Mouse (Mus musculus) limb, embryonic 14.5 days (tissue): ENCODE data around the gene Sorcs2. TPM values are rescaled to one million over a fixed set of nuclear protein-coding genes. Genes with fewer than 3 reads are reported as not detected.

Experiments
- ATAC-seq: fragments of 200-750 bp; cut with Nextera tagmentation; 2 replicates; pipeline ENCODE4 v1.8.0; 2017; ENCODE audit warnings: low read depth, moderate number of reproducible peaks, moderate TSS enrichment; ENCODE audit not compliant: low FRiP score
- DNase-seq: peaks from one replicate; pipeline ENCODE4 v3.0.0-alpha.2; 2015; ENCODE audit warnings: low spot score
- H3K27ac ChIP-seq: fragments of 300-500 bp; sonication (generic); replicated peaks from 2 replicates; pipeline ENCODE4 v1.5.1; 2014; ENCODE audit warnings: low read depth, mild to moderate bottlenecking, low read length, moderate library complexity, mixed read lengths
- H3K27me3 ChIP-seq: fragments of 300-500 bp; sonication (generic); 2 replicates; pipeline ENCODE4 v1.6.1; 2014; ENCODE audit warnings: low read length, mixed read lengths; ENCODE audit not compliant: control insufficient read depth, insufficient read depth
- H3K36me3 ChIP-seq: fragments of 300-500 bp; sonication (generic); 2 replicates; pipeline ENCODE4 v1.6.1; 2014; ENCODE audit warnings: mild to moderate bottlenecking, low read length, moderate library complexity, mixed read lengths; ENCODE audit not compliant: control insufficient read depth, insufficient read depth
- H3K4me1 ChIP-seq: fragments of 300-500 bp; sonication (generic); 2 replicates; pipeline ENCODE4 v1.6.1; 2014; ENCODE audit warnings: antibody characterized with exemption, low read length, mixed read lengths; ENCODE audit not compliant: control insufficient read depth, insufficient read depth
- H3K4me2 ChIP-seq: fragments of 300-500 bp; sonication (generic); replicated peaks from 2 replicates; pipeline ENCODE4 v1.6.1; 2014; ENCODE audit warnings: low read depth, mild to moderate bottlenecking, low read length, moderate library complexity; ENCODE audit not compliant: severe bottlenecking
- H3K4me3 ChIP-seq: fragments of 300-500 bp; sonication (generic); replicated peaks from 2 replicates; pipeline ENCODE4 v1.5.1; 2014; ENCODE audit warnings: low read length
- H3K9ac ChIP-seq: fragments of 300-500 bp; sonication (generic); 2 replicates; pipeline ENCODE4 v1.6.1; 2014; ENCODE audit warnings: mild to moderate bottlenecking, low read depth, low read length, moderate library complexity; ENCODE audit not compliant: severe bottlenecking
- H3K9me3 ChIP-seq: fragments of 300-500 bp; sonication (generic); 2 replicates; pipeline ENCODE4 v1.6.1; 2016; ENCODE audit warnings: low read length; ENCODE audit not compliant: control insufficient read depth
- POLR2A ChIP-seq: fragments of 200-500 bp; IDR thresholded peaks from 2 replicates; pipeline ENCODE4 v1.8.0; 2012; ENCODE audit warnings: inconsistent platforms, mild to moderate bottlenecking, moderate library complexity, borderline replicate concordance; ENCODE audit not compliant: insufficient read depth, insufficient read length; ENCODE audit errors: extremely low read depth
- WGBS: fragments of 180-500 bp; shearing (Covaris S2); extraction: QIAGEN DNeasy Blood & Tissue Kit; methylation state at CpG from one replicate; pipeline ENCODE4 v1.1.7; 2014; 5-methylcytosine and 5-hydroxymethylcytosine counted together
- polyA plus RNA-seq, 2 experiments: library from polyadenylated mRNA; depleted of rRNA in 1 of 2; stranded (reverse) in 1 of 2; unstranded in 1 of 2; fragments of >200 nt; fragmentation: Nextera tagmentation in 1 of 2; extraction: Ambion mirVana in 1 of 2; gene quantifications; 2 replicates each; pipeline versions ENCODE4 v1.2.1 to v1.2.3; 2012 to 2014

Gene Sorcs2
- polyA plus RNA-seq, 2 experiments = 25.4 to 34.4 TPM

DNA sequence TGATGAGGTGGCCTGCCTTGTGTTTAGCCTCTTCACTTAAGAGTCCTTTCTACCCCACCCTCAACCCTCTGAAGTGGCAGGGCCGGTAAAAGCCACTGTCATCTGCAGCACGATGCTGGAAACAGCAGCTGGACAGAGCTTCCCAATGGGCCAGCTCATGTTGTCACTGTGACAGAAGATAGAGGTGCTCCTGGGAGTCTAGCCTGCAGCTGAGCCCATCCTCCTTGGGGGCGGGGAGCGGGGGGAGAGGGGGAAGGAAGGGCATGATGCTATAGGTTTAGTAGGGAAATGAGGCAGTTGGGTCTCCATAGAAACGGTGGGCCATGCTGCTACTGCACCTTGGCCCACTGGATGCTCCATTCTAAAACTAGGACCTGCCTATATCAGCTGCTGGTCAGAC is 279.9 kb downstream of the Sorcs2 start:
- 0 out of 2 replicates have a peak, but pooled peaks cover 5% of the 10 kb centered on the region for H3K4me1 ChIP-seq
- TF ChIP-seq POLR2A = no peak
- DNase-seq = no peak
- H3K4me2 ChIP-seq = no peak overlapping the region
- no peaks in the 10 kb centered on the region for H3K36me3 ChIP-seq
- H3K27ac ChIP-seq = no peak overlapping the region
- no peak for ATAC-seq
- no peaks in the 10 kb centered on the region for H3K9me3 ChIP-seq
- 45% methylated on average over 5 of the region's 5 CpGs for WGBS
- no peak overlapping the region for H3K9ac ChIP-seq
- no peak overlapping the region for H3K4me3 ChIP-seq
- no peaks in the 10 kb centered on the region for H3K27me3 ChIP-seq

DNA sequence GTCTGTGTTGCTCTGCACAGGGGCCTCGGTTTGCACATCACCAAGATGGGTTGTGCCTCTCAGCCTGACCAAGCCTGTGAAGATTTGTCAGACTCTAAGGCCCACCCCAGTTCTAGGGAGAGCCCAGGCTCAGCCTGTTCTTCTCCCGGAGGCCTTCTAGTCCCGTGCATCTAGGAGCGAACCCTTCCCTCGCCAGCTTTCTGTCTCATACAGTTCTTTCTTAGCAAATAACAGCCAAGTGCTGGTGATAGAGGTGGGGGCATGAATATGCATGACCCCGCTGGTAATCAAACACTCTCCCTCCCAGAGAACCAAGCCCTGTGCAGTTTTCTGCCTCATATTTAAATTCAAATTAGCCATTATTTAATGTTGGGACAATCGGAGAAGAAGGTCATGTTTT is 282.4 kb downstream of the Sorcs2 start:
- WGBS = 73% methylated on average over 7 of the region's 7 CpGs

GRCm38 (mm10) chr5:36113696-36114095 is 284.2 kb downstream of the Sorcs2 start:
- WGBS = 84% methylated on average over 2 of the region's 2 CpGs
- ATAC-seq = no peak
- H3K4me1 ChIP-seq = no peaks in the 10 kb centered on the region
- H3K9ac ChIP-seq = no peak overlapping the region
- no peak for TF ChIP-seq POLR2A
- DNase-seq = no peak
- H3K27ac ChIP-seq = no peak overlapping the region
- no peaks in the 10 kb centered on the region for H3K9me3 ChIP-seq
- H3K27me3 ChIP-seq = no peaks in the 10 kb centered on the region
- no peak overlapping the region for H3K4me3 ChIP-seq
- H3K4me2 ChIP-seq = no peak overlapping the region
- H3K36me3 ChIP-seq = no peaks in the 10 kb centered on the region

More for the DNA sequence above, 282.4 kb downstream of the Sorcs2 start:
- Histone ChIP-seq H3K36me3 (no peaks in the 10 kb centered on the region), H3K27ac (no peak overlapping the region), H3K9ac (no peak overlapping the region), H3K9me3 (no peaks in the 10 kb centered on the region), H3K4me2 (no peak overlapping the region), H3K27me3 (no peaks in the 10 kb centered on the region), H3K4me3 (no peak overlapping the region), H3K4me1 (no peaks in the 10 kb centered on the region)
- ATAC-seq = no peak
- no peak for DNase-seq
- TF ChIP-seq POLR2A = no peak

DNA sequence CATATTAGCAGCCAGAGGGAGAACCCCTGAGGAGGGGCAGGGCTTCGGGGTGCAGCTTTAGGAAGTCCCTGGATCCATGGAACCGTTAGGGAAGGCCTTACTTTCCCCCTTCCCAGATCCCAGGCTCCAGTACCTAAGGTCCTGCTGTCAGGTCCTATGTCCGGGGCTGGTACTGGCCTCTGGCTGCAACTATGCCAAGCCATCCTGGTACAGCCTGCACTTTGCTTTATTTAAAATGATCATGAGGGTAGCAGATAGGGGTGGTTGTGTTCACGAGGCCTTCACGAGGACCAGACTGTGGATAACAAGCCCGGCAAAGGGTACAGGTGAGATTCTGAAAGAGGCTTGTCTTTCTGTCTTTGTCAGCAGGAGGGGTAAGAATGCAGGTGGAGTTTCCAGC is 285.2 kb downstream of the Sorcs2 start:
- Histone ChIP-seq H3K9ac (no peak overlapping the region), H3K27me3 (no peaks in the 10 kb centered on the region), H3K9me3 (no peaks in the 10 kb centered on the region), H3K4me1 (no peaks in the 10 kb centered on the region), H3K4me2 (no peak overlapping the region), H3K4me3 (no peak overlapping the region), H3K27ac (no peak overlapping the region), H3K36me3 (no peaks in the 10 kb centered on the region)
- no peak for ATAC-seq
- 81% methylated on average over 6 of the region's 6 CpGs for WGBS
- DNase-seq = no peak
- TF ChIP-seq POLR2A = no peak

DNA sequence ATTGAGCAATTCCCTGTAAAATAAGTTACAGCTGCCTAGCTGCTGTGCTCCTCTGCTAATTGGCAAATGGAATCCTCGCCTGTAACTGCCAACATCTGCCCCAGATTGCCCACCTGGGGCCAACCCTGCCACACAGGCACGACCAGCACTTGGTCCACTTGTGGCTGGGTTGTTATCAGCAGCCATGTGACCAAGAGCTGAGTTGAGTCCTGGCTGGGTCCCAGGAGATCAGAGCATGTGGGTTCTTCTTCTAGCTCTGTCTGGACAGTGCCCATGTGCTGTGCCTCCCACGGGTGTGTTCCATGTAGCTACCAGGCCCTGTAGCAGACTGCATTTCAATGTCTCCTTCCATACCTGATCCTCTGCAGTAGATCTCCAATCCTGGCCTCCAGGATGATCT is 286.4 kb downstream of the Sorcs2 start:
- Histone ChIP-seq H3K9me3 (no peaks in the 10 kb centered on the region), H3K27ac (no peak overlapping the region), H3K9ac (no peak overlapping the region), H3K27me3 (no peaks in the 10 kb centered on the region), H3K4me3 (no peak overlapping the region), H3K4me2 (no peak overlapping the region), H3K36me3 (no peaks in the 10 kb centered on the region), H3K4me1 (no peaks in the 10 kb centered on the region)
- TF ChIP-seq POLR2A = no peak
- ATAC-seq (no peak), DNase-seq (no peak)
- WGBS = 49% methylated on average over 3 of the region's 3 CpGs

- Histone ChIP-seq H3K4me3 (no peak overlapping the region), H3K36me3 (no peaks in the 10 kb centered on the region), H3K4me1 (no peaks in the 10 kb centered on the region), H3K4me2 (no peak overlapping the region), H3K27ac (no peak overlapping the region), H3K9ac (no peak overlapping the region), H3K27me3 (no peaks in the 10 kb centered on the region), H3K9me3 (no peaks in the 10 kb centered on the region)
- no peak for TF ChIP-seq POLR2A
- ATAC-seq (no peak), DNase-seq (no peak)
- 41% methylated on average over 4 of the region's 4 CpGs for WGBS
These were observed 289.5 kb downstream of the Sorcs2 start for GRCm38 (mm10) chr5:36108339-36108887.
